Mouse (Mus musculus): ENCODE data around the gene Mtfr1l. TPM values are rescaled to one million over a fixed set of nuclear protein-coding genes. Genes with fewer than 3 reads are reported as not detected.

The Mtfr1l gene
- polyA plus RNA-seq, 1 experiment from 2014 or later, result 135 TPM

Small RNA genes within 50 kb of the gene (microRNA-seq; reads per million reads assigned to microRNA genes)
- gene Mir6403 (ENCODE audit: insufficient number of aligned reads), result not detected

Other genes starting within 250 kb of the Mtfr1l start
- gene Pdik1l, start 247.5 kb downstream of the Mtfr1l start, polyA plus RNA-seq (2014; fragmentation: Nextera tagmentation; extraction: Ambion mirVana), result 26.7 and 31.2 TPM in 2 replicates
- gene Trim63, start 220.3 kb downstream of the Mtfr1l start, polyA plus RNA-seq (2014; fragmentation: Nextera tagmentation; extraction: Ambion mirVana), result 0.13 TPM in 1 of 2 replicates, not detected in the other
- gene Slc30a2, start 192.2 kb downstream of the Mtfr1l start, polyA plus RNA-seq (2014; fragmentation: Nextera tagmentation; extraction: Ambion mirVana), result not detected in 2 replicates
- 0.15 and 0.71 TPM in 2 replicates for gene Extl1, start 151.5 kb downstream of the Mtfr1l start, polyA plus RNA-seq (2014; fragmentation: Nextera tagmentation; extraction: Ambion mirVana)
- 7.2 and 8.8 TPM in 2 replicates for gene Pafah2, start 139.1 kb downstream of the Mtfr1l start, polyA plus RNA-seq (2014; fragmentation: Nextera tagmentation; extraction: Ambion mirVana)
- 3,131 and 3,150 TPM in 2 replicates for gene Stmn1, start 67.1 kb downstream of the Mtfr1l start, polyA plus RNA-seq (2014; fragmentation: Nextera tagmentation; extraction: Ambion mirVana)
- gene Paqr7, start 38.7 kb downstream of the Mtfr1l start, polyA plus RNA-seq (2014; fragmentation: Nextera tagmentation; extraction: Ambion mirVana), result 1.3 and 1.5 TPM in 2 replicates
- 8.7 and 9.3 TPM in 2 replicates for gene Aunip, start 24.4 kb downstream of the Mtfr1l start, polyA plus RNA-seq (2014; fragmentation: Nextera tagmentation; extraction: Ambion mirVana)
- gene Selenon, start 16.8 kb upstream of the Mtfr1l start, polyA plus RNA-seq (2014; fragmentation: Nextera tagmentation; extraction: Ambion mirVana), result 38.5 and 47.9 TPM in 2 replicates
- 5.2 and 5.3 TPM in 2 replicates for gene Man1c1, start 168.9 kb upstream of the Mtfr1l start, polyA plus RNA-seq (2014; fragmentation: Nextera tagmentation; extraction: Ambion mirVana)
- 7.4 and 7.9 TPM in 2 replicates for gene Ldlrap1, start 232.6 kb upstream of the Mtfr1l start, polyA plus RNA-seq (2014; fragmentation: Nextera tagmentation; extraction: Ambion mirVana)

All from forebrain, embryonic 11.5 days (tissue).